Mouse (Mus musculus): ENCODE measurements around the gene Asic2.

DNA sequence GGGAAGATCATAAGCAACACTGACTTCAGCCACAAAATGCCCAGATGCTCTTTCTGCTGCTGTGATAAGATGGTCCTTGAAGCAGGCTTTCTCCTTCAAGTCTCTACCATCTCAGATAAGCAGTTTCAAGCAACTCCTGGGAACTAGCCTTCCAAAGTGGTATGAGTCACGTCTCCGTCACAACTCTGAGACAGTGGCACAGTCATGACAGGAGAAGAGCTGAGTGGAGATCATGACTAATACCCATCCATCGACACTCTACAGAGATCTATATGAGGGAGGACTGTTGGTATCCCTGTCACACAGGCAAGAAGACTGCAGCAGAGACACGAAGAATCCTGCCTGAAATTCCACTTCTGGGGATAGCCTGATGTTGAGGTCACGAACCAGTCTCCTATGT lies 1049.9 kb downstream of the Asic2 start:
- TF ChIP-seq POLR2A (IDR thresholded peaks at IDR 0.05; ENCODE audit: borderline replicate concordance, insufficient read depth, low read length) (no peak), CTCF (IDR thresholded peaks at IDR 0.05; ENCODE audit: borderline replicate concordance, insufficient read depth, low read depth, low read length) (no peak)
